Mouse (Mus musculus): ENCODE results near the gene Akt2.

The Akt2 gene

GRCm38 (mm10) chr7:27673064-27673574 is 81.8 kb downstream of the Akt2 start:
- peak; percentile 70 to 75 for DNase-seq

GRCm38 (mm10) chr7:27673575-27674131 is 82.3 kb downstream of the Akt2 start:
- peak; percentile 74 to 76 for DNase-seq

- DNase-seq = no peak
These were observed 82.8 kb downstream of the Akt2 start for GRCm38 (mm10) chr7:27674195-27674521.

- peak; percentile 96 to 97 for DNase-seq
These were observed 83.3 kb downstream of the Akt2 start, which contains the start of gene Map3k10 for GRCm38 (mm10) chr7:27674522-27675221. TSS of gene Map3k10 (minus strand) at chr7:27674598.

- no peak for DNase-seq
These were observed 83.9 kb downstream of the Akt2 start for GRCm38 (mm10) chr7:27675222-27675612.

GRCm38 (mm10) chr7:27683218-27683617 is 91.9 kb downstream of the Akt2 start:
- no peak for DNase-seq

- no peak for DNase-seq
These were observed 93.9 kb downstream of the Akt2 start for GRCm38 (mm10) chr7:27685220-27685619.

GRCm38 (mm10) chr7:27685681-27686080 is 94.3 kb downstream of the Akt2 start:
- peak in 1 of 2 experiments; percentile 55 for DNase-seq

- no peak for DNase-seq
These were observed 95.7 kb downstream of the Akt2 start for GRCm38 (mm10) chr7:27687043-27687442.

GRCm38 (mm10) chr7:27687836-27688235 is 96.5 kb downstream of the Akt2 start:
- no peak for DNase-seq

GRCm38 (mm10) chr7:27688246-27688788 is 97.0 kb downstream of the Akt2 start:
- DNase-seq = no peak

- DNase-seq = peak; percentile 89 to 92
These were observed 97.7 kb downstream of the Akt2 start, which contains the start of gene Zfp607b for GRCm38 (mm10) chr7:27688815-27689612. TSS of gene Zfp607b (plus strand) at chr7:27689340.
